ENCODE assay signal across 25 mouse cellular contexts in genomic region chr7:105472607-105473006, GRCm38 (mm10). TPM values are rescaled to one million over a fixed set of nuclear protein-coding genes. Genes with fewer than 3 reads are reported as not detected.
DNase-seq lines count a peak whose midpoint lies in the region; ATAC-seq and TF ChIP-seq lines count a peak whose summit lies in the region.
"Had no signal": no experiment of that assay in that cellular context is flagged by ENCODE, and none has a peak within 500 bp of the region (broad histone marks: within the 10 kb centered on the region; RNA-seq: fewer than 3 reads in every experiment).

No protein-coding gene starts in this region.

- peak; percentile 32 to 40 for DNase-seq in cerebellum, postnatal 10 days
- DNase-seq in cerebellum, adult 11-12 months: no peak
- no peak for DNase-seq in heart, postnatal 0 days (ENCODE audit: low spot score)
- no peak for DNase-seq in heart, postnatal 25 days (ENCODE audit: low spot score)
- peak; percentile 38 to 46 for DNase-seq in layer of hippocampus, postnatal 10 days (ENCODE audit: low spot score in 2 of 2)
- no peak for DNase-seq in layer of hippocampus, adult 9-11 months
- peak; percentile 60 for DNase-seq in brain, adult 2 months (ENCODE audit: low read depth, low spot score)
- no peak for DNase-seq in adrenal gland, adult 2 months
- DNase-seq: cerebellum, postnatal 36 days; gastrocnemius, postnatal 36 days; heart, postnatal 36 days; kidney, adult 11 months; kidney, postnatal 25 days; lung, postnatal 10 days; thymus, adult 18-20 months; thymus, postnatal 4 days had no signal

- peak; percentile 47 for TF ChIP-seq CTCF in heart, postnatal 0 days (IDR thresholded peaks at IDR 0.05; ENCODE audit: low read depth)

- H3K4me2 ChIP-seq in heart, postnatal 0 days (ENCODE audit: low read depth, low read length): no peak overlapping the region
- H3K4me2 ChIP-seq: heart, embryonic 11.5 days; hindbrain, embryonic 15.5 days; limb, embryonic 15.5 days; liver, embryonic 15.5 days; midbrain, embryonic 15.5 days; neural tube, embryonic 15.5 days had no signal

- H3K9ac ChIP-seq in heart, postnatal 0 days (replicated peaks; ENCODE audit: low read depth, low read length): no peak overlapping the region
- H3K9ac ChIP-seq: hindbrain, embryonic 15.5 days; limb, embryonic 15.5 days; liver, embryonic 15.5 days; midbrain, embryonic 15.5 days; neural tube, embryonic 15.5 days had no signal

- no peak for TF ChIP-seq EP300 in heart, postnatal 0 days (IDR thresholded peaks at IDR 0.05; ENCODE audit: low read depth)

- H3K9me3 ChIP-seq in heart, postnatal 0 days (replicated peaks; ENCODE audit: control insufficient read depth, low read length): no peaks in the 10 kb centered on the region
- H3K9me3 ChIP-seq: forebrain, embryonic 10.5 days; hindbrain, embryonic 15.5 days; limb, embryonic 15.5 days; liver, embryonic 15.5 days; midbrain, embryonic 15.5 days; neural tube, embryonic 15.5 days had no signal

- no peak overlapping the region for H3K4me3 ChIP-seq in heart, postnatal 0 days (ENCODE audit: low read depth, low read length)
- H3K4me3 ChIP-seq: forebrain, embryonic 10.5 days; hindbrain, embryonic 15.5 days; limb, embryonic 15.5 days; liver, embryonic 15.5 days; midbrain, embryonic 15.5 days; neural tube, embryonic 15.5 days had no signal

- no peak for ATAC-seq in heart, postnatal 0 days (ENCODE audit: insufficient read depth, low read depth)
- ATAC-seq: CD4-positive, CD25-positive, alpha-beta regulatory T cell, adult 4 months; midbrain, embryonic 15.5 days had no signal

- no peaks in the 10 kb centered on the region for H3K36me3 ChIP-seq in heart, postnatal 0 days (replicated peaks; ENCODE audit: control insufficient read depth, insufficient read depth, low read length)
- H3K36me3 ChIP-seq: forebrain, embryonic 10.5 days; hindbrain, embryonic 15.5 days; limb, embryonic 15.5 days; liver, embryonic 15.5 days; midbrain, embryonic 15.5 days; neural tube, embryonic 15.5 days had no signal

- intact Hi-C loops in heart, postnatal 25 days (cut with DNase I): loop anchor here (1.0 kb wide), 1 partner anchor 60 kb away; no protein-coding TSS in a partner anchor

- no peak overlapping the region for H3K27ac ChIP-seq in heart, postnatal 0 days (ENCODE audit: low read depth)
- H3K27ac ChIP-seq: forebrain, embryonic 10.5 days; hindbrain, embryonic 15.5 days; limb, embryonic 15.5 days; liver, embryonic 15.5 days; midbrain, embryonic 15.5 days; neural tube, embryonic 15.5 days had no signal

- H3K4me1 ChIP-seq in heart, postnatal 0 days (ENCODE audit: control insufficient read depth, insufficient read depth): peaks cover 18% of the 10 kb centered on the region
- H3K4me1 ChIP-seq: forebrain, embryonic 10.5 days; hindbrain, embryonic 15.5 days; limb, embryonic 15.5 days; liver, embryonic 15.5 days; midbrain, embryonic 15.5 days; neural tube, embryonic 15.5 days had no signal

- WGBS in heart, postnatal 0 days: 29% methylated on average over 1 of the region's 1 CpGs

- no peaks in the 10 kb centered on the region for H3K27me3 ChIP-seq in heart, postnatal 0 days (ENCODE audit: control insufficient read depth, insufficient read depth, low read length)
- H3K27me3 ChIP-seq: hindbrain, embryonic 15.5 days; limb, embryonic 15.5 days; liver, embryonic 15.5 days; midbrain, embryonic 15.5 days; neural tube, embryonic 15.5 days had no signal

RNA-seq across cellular contexts. Expression of gene Cavin3, which starts 9.5 kb away (rescaled TPM):
- total RNA-seq in heart, postnatal 0 days (2014; rRNA removed; ENCODE audit: low replicate concordance): 75.4 and 84.2 TPM in 2 replicates
- 78.6 and 79.9 TPM in 2 replicates for polyA plus RNA-seq in heart, postnatal 0 days (2015; fragmentation: Nextera tagmentation; extraction: Ambion mirVana)
- total RNA-seq in heart, postnatal 25 days (2021): 10 to 100 TPM; 22.8 to 26.4 TPM
- 10 to 100 TPM; 13.7 to 13.8 TPM for total RNA-seq in layer of hippocampus, postnatal 10 days (2021)
- total RNA-seq in adrenal gland, adult 2 months (2021): 10 to 100 TPM; 71.0 to 90.9 TPM
- polyA plus RNA-seq in adrenal gland, adult 2 months (2012; rRNA removed): 158 and 163 TPM in 2 replicates

RNA-seq across cellular contexts. Expression of gene Cckbr, which starts 47.1 kb away (rescaled TPM):
- not detected in 2 replicates for total RNA-seq in heart, postnatal 0 days (2014; rRNA removed; ENCODE audit: low replicate concordance)
- polyA plus RNA-seq in heart, postnatal 0 days (2015; fragmentation: Nextera tagmentation; extraction: Ambion mirVana): not detected in 2 replicates
- not detected for total RNA-seq in heart, postnatal 25 days (2021)
- total RNA-seq in layer of hippocampus, postnatal 10 days (2021): 10 to 100 TPM; 13.2 to 14.5 TPM
- not detected for total RNA-seq in adrenal gland, adult 2 months (2021)
- 0.04 and 0.10 TPM in 2 replicates for polyA plus RNA-seq in adrenal gland, adult 2 months (2012; rRNA removed)
- total RNA-seq: gastrocnemius, postnatal 36 days; heart, postnatal 36 days; megakaryocyte progenitor cell, adult 5-6 weeks had no signal
- polyA plus RNA-seq: CD4-positive, CD25-positive, alpha-beta regulatory T cell, adult 4 months; limb, embryonic 15.5 days; liver, embryonic 15.5 days had no signal

Comparison
In these comparisons a context has a peak if more than half of its experiments do, and no peak if none do; other contexts are left out.
1. DNase-seq: peak in cerebellum, postnatal 10 days (2 of 2), layer of hippocampus, postnatal 10 days (2 of 2) and brain, adult 2 months (single experiment); none in cerebellum, adult 11-12 months (single experiment), heart, postnatal 0 days (single experiment), heart, postnatal 25 days (single experiment), layer of hippocampus, adult 9-11 months (single experiment) and adrenal gland, adult 2 months (single experiment).
2. RNA of gene Cckbr, which starts 47.1 kb away (total RNA-seq): 13.2 to 14.5 TPM in layer of hippocampus, postnatal 10 days; not detected in adrenal gland, adult 2 months, not detected in heart, postnatal 0 days and not detected in heart, postnatal 25 days; every median in the first group is over 10 times any median in the second.